Mouse (Mus musculus) limb, embryonic 12.5 days (tissue): ENCODE results near the gene Sgo1. TPM values are rescaled to one million over a fixed set of nuclear protein-coding genes. Genes with fewer than 3 reads are reported as not detected.
"Not testable (repeated sequence)": the region's sequence is repeated elsewhere in the genome, so short reads cannot be mapped to it uniquely, and the experiment has no call there.

Experiments
- ATAC-seq: fragments of 200-750 bp; cut with Nextera tagmentation; 2 replicates; pipeline ENCODE4 v1.8.0; 2017; ENCODE audit warnings: low read depth, moderate TSS enrichment; ENCODE audit not compliant: insufficient number of reproducible peaks, insufficient read depth, low FRiP score, low TSS enrichment
- H3K27ac ChIP-seq: fragments of 300-500 bp; sonication (generic); 2 replicates; pipeline ENCODE4 v1.5.1; 2016; ENCODE audit warnings: mild to moderate bottlenecking, moderate library complexity
- H3K27me3 ChIP-seq: fragments of 300-500 bp; sonication (generic); 2 replicates; pipeline ENCODE4 v1.6.1; 2016; ENCODE audit warnings: mild to moderate bottlenecking, moderate library complexity
- H3K36me3 ChIP-seq: fragments of 300-500 bp; sonication (generic); 2 replicates; pipeline ENCODE4 v1.6.1; 2016; ENCODE audit warnings: mild to moderate bottlenecking, moderate library complexity
- H3K4me1 ChIP-seq: fragments of 300-500 bp; sonication (generic); replicated peaks from 2 replicates; pipeline ENCODE4 v1.6.1; 2016
- H3K4me2 ChIP-seq: fragments of 300-500 bp; sonication (generic); 2 replicates; pipeline ENCODE4 v1.6.1; 2016; ENCODE audit warnings: mild to moderate bottlenecking, moderate library complexity
- H3K4me3 ChIP-seq: fragments of 300-500 bp; sonication (generic); replicated peaks from 2 replicates; pipeline ENCODE4 v1.5.1; 2016; ENCODE audit warnings: mild to moderate bottlenecking
- H3K9ac ChIP-seq: fragments of 300-500 bp; sonication (generic); replicated peaks from 2 replicates; pipeline ENCODE4 v1.6.1; 2016; ENCODE audit warnings: mild to moderate bottlenecking, moderate library complexity
- H3K9me3 ChIP-seq: fragments of 300-500 bp; sonication (generic); 2 replicates; pipeline ENCODE4 v1.6.1; 2016; ENCODE audit warnings: mild to moderate bottlenecking, moderate library complexity
- WGBS: fragments of 180-500 bp; shearing (Covaris S2); methylation state at CpG from one replicate; pipeline ENCODE4 v1.1.7; 2016; 5-methylcytosine and 5-hydroxymethylcytosine counted together
- polyA plus RNA-seq: library from polyadenylated mRNA; unstranded; fragments of >200 nt; fragmentation: Nextera tagmentation; extraction: Ambion mirVana; gene quantifications from 2 replicates; pipeline ENCODE4 v1.2.1, GENCODE M21; 2016

Gene Sgo1
- polyA plus RNA-seq, 1 experiment from 2014 or later: 43.2 TPM

GRCm38 (mm10) chr17:53664703-53665382 lies 24.3 kb downstream of the Sgo1 start:
- Histone ChIP-seq H3K27ac (no peak overlapping the region), H3K36me3 (peaks cover 18% of the 10 kb centered on the region), H3K4me3 (no peak overlapping the region), H3K4me1 (no peaks in the 10 kb centered on the region), H3K9me3 (no peaks in the 10 kb centered on the region), H3K9ac (no peak overlapping the region), H3K4me2 (no peak overlapping the region), H3K27me3 (no peaks in the 10 kb centered on the region)
- ATAC-seq: no peak
- WGBS: 79% methylated on average over 2 of the region's 2 CpGs

- H3K27me3 ChIP-seq: no peaks in the 10 kb centered on the region
- no peak for ATAC-seq
- no peaks in the 10 kb centered on the region for H3K9me3 ChIP-seq
- no peak overlapping the region for H3K4me3 ChIP-seq
- peaks cover 15% of the 10 kb centered on the region for H3K36me3 ChIP-seq
- no peak overlapping the region for H3K27ac ChIP-seq
- H3K4me2 ChIP-seq: no peak overlapping the region
- H3K9ac ChIP-seq: no peak overlapping the region
- 87% methylated on average over 3 of the region's 3 CpGs for WGBS
- no peaks in the 10 kb centered on the region for H3K4me1 ChIP-seq
Measured at GRCm38 (mm10) chr17:53664267-53664666, 24.9 kb downstream of the Sgo1 start.

- H3K36me3 ChIP-seq: peaks cover 6% of the 10 kb centered on the region
- 79% methylated on average over 6 of the region's 6 CpGs for WGBS
- no peak for ATAC-seq
- no peak overlapping the region for H3K9ac ChIP-seq
- H3K4me3 ChIP-seq: no peak overlapping the region
- H3K9me3 ChIP-seq: no peaks in the 10 kb centered on the region
- H3K27me3 ChIP-seq: no peaks in the 10 kb centered on the region
- H3K27ac ChIP-seq: no peak overlapping the region
- no peak overlapping the region for H3K4me2 ChIP-seq
- no peaks in the 10 kb centered on the region for H3K4me1 ChIP-seq
Measured at GRCm38 (mm10) chr17:53661056-53661840, 27.9 kb downstream of the Sgo1 start.

GRCm38 (mm10) chr17:53659738-53660137 lies 29.4 kb downstream of the Sgo1 start:
- Histone ChIP-seq H3K27me3 (no peaks in the 10 kb centered on the region), H3K27ac (no peak overlapping the region), H3K9me3 (no peaks in the 10 kb centered on the region), H3K36me3 (peaks cover 20% of the 10 kb centered on the region), H3K9ac (no peak overlapping the region), H3K4me1 (no peaks in the 10 kb centered on the region), H3K4me2 (no peak overlapping the region), H3K4me3 (no peak overlapping the region)
- WGBS: 76% methylated on average over 4 of the region's 4 CpGs
- no peak for ATAC-seq

- 86% methylated on average over 8 of the region's 8 CpGs for WGBS
- no peak overlapping the region for H3K4me3 ChIP-seq
- no peaks in the 10 kb centered on the region for H3K9me3 ChIP-seq
- H3K27me3 ChIP-seq: no peaks in the 10 kb centered on the region
- H3K4me2 ChIP-seq: no peak overlapping the region
- H3K4me1 ChIP-seq: no peaks in the 10 kb centered on the region
- no peak overlapping the region for H3K9ac ChIP-seq
- H3K27ac ChIP-seq: no peak overlapping the region
- peaks cover 22% of the 10 kb centered on the region for H3K36me3 ChIP-seq
- no peak for ATAC-seq
Measured at GRCm38 (mm10) chr17:53659230-53659629, 29.9 kb downstream of the Sgo1 start.

GRCm38 (mm10) chr17:53658668-53659067 lies 30.5 kb downstream of the Sgo1 start:
- Histone ChIP-seq H3K27me3 (no peaks in the 10 kb centered on the region), H3K9me3 (no peaks in the 10 kb centered on the region), H3K4me1 (no peaks in the 10 kb centered on the region), H3K4me2 (no peak overlapping the region), H3K36me3 (peaks cover 27% of the 10 kb centered on the region), H3K9ac (no peak overlapping the region), H3K27ac (no peak overlapping the region), H3K4me3 (no peak overlapping the region)
- WGBS: 93% methylated on average over 2 of the region's 2 CpGs
- ATAC-seq: no peak

GRCm38 (mm10) chr17:53657391-53657790 lies 31.7 kb downstream of the Sgo1 start:
- not testable (repeated sequence) for H3K9ac ChIP-seq, H3K4me1 ChIP-seq, H3K9me3 ChIP-seq, H3K27me3 ChIP-seq, H3K27ac ChIP-seq, H3K4me3 ChIP-seq, ATAC-seq, H3K4me2 ChIP-seq
- H3K36me3 ChIP-seq: peaks cover 29% of the 10 kb centered on the region
- 74% methylated on average over 2 of the region's 2 CpGs for WGBS

- H3K27me3 ChIP-seq: no peaks in the 10 kb centered on the region
- peaks cover 29% of the 10 kb centered on the region for H3K36me3 ChIP-seq
- H3K9ac ChIP-seq: no peak overlapping the region
- no peak for ATAC-seq
- no peak overlapping the region for H3K27ac ChIP-seq
- H3K9me3 ChIP-seq: no peaks in the 10 kb centered on the region
- no peak overlapping the region for H3K4me3 ChIP-seq
- WGBS: 51% methylated on average over 6 of the region's 6 CpGs
- no peak overlapping the region for H3K4me2 ChIP-seq
- no peaks in the 10 kb centered on the region for H3K4me1 ChIP-seq
Measured at GRCm38 (mm10) chr17:53656369-53656860, 32.7 kb downstream of the Sgo1 start.

- Histone ChIP-seq H3K4me3 (no peak overlapping the region), H3K27me3 (no peaks in the 10 kb centered on the region), H3K9me3 (no peaks in the 10 kb centered on the region), H3K9ac (no peak overlapping the region), H3K4me2 (no peak overlapping the region), H3K4me1 (no peaks in the 10 kb centered on the region), H3K27ac (no peak overlapping the region), H3K36me3 (peaks cover 29% of the 10 kb centered on the region)
- ATAC-seq: no peak
- WGBS: 83% methylated on average over 2 of the region's 2 CpGs
Measured at GRCm38 (mm10) chr17:53655959-53656358, 33.2 kb downstream of the Sgo1 start.

- Histone ChIP-seq H3K4me2 (no peak overlapping the region), H3K27ac (no peak overlapping the region), H3K27me3 (no peaks in the 10 kb centered on the region), H3K4me1 (no peaks in the 10 kb centered on the region), H3K9me3 (no peaks in the 10 kb centered on the region), H3K9ac (no peak overlapping the region), H3K4me3 (no peak overlapping the region), H3K36me3 (peaks cover 27% of the 10 kb centered on the region)
- whole genome bisulfite sequencing: 89% methylated on average over 6 of the region's 6 CpGs
- no peak for ATAC-seq
Measured at GRCm38 (mm10) chr17:53655081-53655480, 34.1 kb downstream of the Sgo1 start.

- 86% methylated on average over 4 of the region's 4 CpGs for WGBS
- H3K36me3 ChIP-seq: peaks cover 23% of the 10 kb centered on the region
- H3K4me2 ChIP-seq: no peak overlapping the region
- no peaks in the 10 kb centered on the region for H3K4me1 ChIP-seq
- H3K27ac ChIP-seq: no peak overlapping the region
- H3K9me3 ChIP-seq: no peaks in the 10 kb centered on the region
- ATAC-seq: no peak
- H3K27me3 ChIP-seq: no peaks in the 10 kb centered on the region
- H3K4me3 ChIP-seq: no peak overlapping the region
- no peak overlapping the region for H3K9ac ChIP-seq
Measured at GRCm38 (mm10) chr17:53654596-53654995, 34.5 kb downstream of the Sgo1 start.
